Mouse (Mus musculus) heart, postnatal 25 days (tissue): ENCODE measurements at regions not wholly inside any gene's neighbourhood (a gene's known extent, or its start where the extent isn't known, plus 50 kb on each side); places are given as distances from the start of the nearest gene placed in this dataset.

ENCODE experiments used
- DNase-seq: peaks from one replicate; pipeline ENCODE4 v3.0.0; 2022; ENCODE audit warnings: low spot score
- intact Hi-C: fragments of 180-260 bp; cut with DNase I; formaldehyde crosslinking; loops from one replicate; pipeline ENCODE4 v1.15.1; 2025

DNA sequence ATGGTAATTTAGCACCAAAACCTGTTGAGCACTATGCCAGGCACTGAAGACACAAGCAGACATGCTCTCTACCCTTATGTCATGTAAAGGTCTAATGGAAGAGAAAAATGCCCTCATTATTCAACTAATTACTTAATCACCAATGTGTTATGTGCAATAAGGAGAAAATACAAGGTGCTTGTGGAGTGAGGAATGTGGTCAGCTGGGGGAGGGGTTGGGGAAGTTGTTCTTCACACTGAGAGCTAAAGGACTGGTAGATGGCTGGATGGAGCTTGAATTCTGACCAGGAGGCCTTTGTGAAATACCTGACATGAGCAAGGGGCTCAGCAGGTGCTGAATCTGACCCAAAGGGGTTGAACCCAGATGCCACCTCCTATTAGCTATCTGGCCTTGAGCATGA lies 300.1 kb upstream of the Acvr2a start:
- intact Hi-C loops: no loop called here

DNA sequence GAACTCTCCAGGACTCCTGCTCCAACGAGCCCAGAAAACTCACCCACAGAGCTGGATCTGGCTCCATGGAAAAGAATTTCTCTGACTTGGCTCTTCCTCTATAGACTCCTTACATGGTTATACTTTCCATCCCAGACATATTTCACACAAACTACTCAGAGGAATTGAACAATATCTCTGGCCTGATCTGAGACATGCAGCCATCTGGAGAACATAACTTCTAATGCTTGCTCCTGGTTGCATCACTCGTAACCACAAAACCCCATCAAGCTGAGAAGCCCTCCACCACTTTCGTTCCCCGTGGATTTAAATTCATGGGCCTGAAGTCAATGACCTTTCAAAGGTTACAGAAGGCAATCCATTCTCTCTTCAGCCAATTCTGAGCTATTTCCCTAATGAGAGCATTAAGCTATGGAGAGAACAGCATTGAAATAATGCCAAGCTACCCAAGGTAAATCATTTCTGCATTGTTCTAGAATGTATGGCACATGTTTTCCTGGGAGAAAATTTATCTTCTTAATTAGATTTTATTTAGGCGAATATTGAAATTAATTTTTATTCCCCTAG lies 294.0 kb upstream of the Acvr2a start:
- intact Hi-C loops: no loop called here
- DNase-seq: no peak

More for the DNA sequence above, 300.1 kb upstream of the Acvr2a start:
- DNase-seq: no peak

DNA sequence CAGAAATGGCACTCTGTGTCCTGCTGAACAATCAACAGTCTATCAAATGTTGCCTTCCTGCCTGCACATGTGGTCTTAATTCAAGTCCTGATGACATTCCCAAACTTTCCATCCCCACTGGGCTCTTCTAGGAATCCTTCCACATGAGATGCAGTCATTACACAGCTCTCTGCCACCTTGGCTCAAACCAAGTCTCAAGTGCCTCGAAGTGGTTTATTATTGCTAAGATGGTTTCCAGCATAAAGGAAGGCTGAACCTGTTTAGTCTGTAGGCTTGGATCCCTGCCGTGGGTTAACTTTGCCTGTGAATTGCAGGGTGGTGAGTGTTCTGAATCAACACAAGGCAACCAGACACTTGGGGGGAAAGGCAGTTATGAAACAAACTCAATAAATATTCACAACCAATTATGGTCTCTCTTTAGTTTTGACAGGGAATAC lies 293.4 kb upstream of the Acvr2a start:
- DNase-seq: peak; percentile 3
- intact Hi-C loops: no loop called here

DNA sequence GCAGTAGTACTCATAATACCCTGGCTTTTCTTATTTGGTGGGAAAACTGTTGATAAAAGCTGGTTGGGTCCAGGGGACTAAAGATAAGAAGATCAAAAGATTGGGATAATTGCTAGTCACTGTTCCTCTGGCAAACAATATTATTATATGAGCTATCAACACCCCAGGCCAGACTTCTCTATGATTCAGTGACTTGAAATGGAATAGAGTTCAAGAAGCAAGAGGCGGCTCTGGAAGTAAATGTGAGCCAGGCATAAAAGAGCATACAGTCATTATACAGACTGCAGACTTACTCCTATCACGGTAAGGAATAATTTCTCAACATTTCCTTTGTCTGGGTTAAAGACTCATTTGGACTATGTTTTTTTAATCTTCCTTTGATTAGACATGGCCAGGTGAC lies 278.5 kb upstream of the Acvr2a start:
- intact Hi-C loops: no loop called here

GRCm38 (mm10) chr2:48536930-48537329 lies 277.0 kb upstream of the Acvr2a start:
- intact Hi-C loops: no loop called here

More for the DNA sequence above, 278.5 kb upstream of the Acvr2a start:
- no peak for DNase-seq

DNA sequence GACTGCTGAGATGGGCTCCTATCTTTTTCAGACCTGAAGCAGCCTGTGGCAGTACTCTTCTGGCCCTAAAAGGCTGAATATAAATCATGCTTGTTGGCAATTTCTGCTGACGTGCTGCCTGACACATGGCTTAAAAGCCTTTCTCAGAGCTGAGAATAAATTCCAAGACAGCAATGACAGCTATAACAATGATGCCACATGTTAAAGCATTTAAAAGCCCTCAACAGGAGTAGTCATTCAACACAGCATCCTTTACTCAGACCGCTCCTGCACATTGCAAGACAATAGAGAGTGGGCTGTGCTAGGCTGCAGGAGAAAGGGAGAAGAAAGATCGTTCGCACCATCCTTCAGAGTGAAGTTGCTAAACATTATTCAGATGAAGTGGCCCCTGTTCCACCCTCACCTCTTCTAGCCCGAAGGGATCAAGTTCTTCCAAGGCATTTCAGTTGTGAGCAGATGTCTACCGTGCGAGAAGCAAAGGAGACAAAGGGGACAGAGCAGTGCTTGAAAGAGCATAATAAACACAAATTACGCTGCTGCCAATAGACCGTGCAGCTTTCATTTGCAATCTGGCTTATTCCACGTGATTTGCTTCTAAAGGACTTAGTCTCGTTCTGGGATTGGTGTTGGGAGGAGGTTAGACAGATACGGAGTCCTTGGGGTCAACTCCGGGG lies 275.1 kb upstream of the Acvr2a start:
- no peak for DNase-seq

More at GRCm38 (mm10) chr2:48536930-48537329, 277.0 kb upstream of the Acvr2a start:
- no peak for DNase-seq

DNA sequence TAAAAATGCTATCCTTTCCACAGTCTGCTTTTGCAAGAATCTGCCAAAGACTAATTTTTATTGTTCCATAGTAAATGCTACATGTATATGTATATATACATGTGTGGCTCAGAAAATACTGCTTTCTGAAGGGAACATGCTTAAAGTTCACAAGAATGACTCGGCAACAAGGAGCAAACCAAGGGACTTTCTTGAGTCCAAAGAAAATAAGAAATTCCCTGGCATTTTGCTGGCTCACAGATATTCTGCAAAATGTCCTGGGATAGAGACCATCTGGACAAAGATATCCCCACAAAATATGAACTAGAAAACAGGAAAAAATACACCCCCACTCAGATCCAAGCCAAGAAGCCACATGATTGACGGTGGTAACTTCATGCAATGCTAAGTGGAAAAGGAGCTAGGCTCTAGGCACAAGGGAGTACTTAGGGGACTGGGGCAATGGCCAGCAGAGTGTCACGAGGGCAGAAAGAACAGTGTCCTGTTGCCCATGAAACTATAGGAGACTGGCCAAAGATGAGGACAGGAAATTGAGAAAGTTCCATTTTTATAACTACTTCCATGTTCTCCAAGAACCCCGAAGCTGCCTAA lies 274.3 kb upstream of the Acvr2a start:
- intact Hi-C loops: loop anchor here (2.0 kb wide), 2 partner anchors 71 to 159 kb away; no protein-coding TSS in a partner anchor
- peak; percentile 44 for DNase-seq

More for the DNA sequence above, 275.1 kb upstream of the Acvr2a start:
- intact Hi-C loops: loop anchor here (2.0 kb wide), 2 partner anchors 70 to 158 kb away; no protein-coding TSS in a partner anchor

- intact Hi-C loops: no loop called here
- no peak for DNase-seq
Observed at GRCm38 (mm10) chr2:48544377-48544776, 269.5 kb upstream of the Acvr2a start.

- intact Hi-C loops: no loop called here
- no peak for DNase-seq
Observed at GRCm38 (mm10) chr2:48545072-48545471, 268.8 kb upstream of the Acvr2a start.

- intact Hi-C loops: no loop called here
- no peak for DNase-seq
Observed at GRCm38 (mm10) chr2:48545679-48546078, 268.2 kb upstream of the Acvr2a start.

DNA sequence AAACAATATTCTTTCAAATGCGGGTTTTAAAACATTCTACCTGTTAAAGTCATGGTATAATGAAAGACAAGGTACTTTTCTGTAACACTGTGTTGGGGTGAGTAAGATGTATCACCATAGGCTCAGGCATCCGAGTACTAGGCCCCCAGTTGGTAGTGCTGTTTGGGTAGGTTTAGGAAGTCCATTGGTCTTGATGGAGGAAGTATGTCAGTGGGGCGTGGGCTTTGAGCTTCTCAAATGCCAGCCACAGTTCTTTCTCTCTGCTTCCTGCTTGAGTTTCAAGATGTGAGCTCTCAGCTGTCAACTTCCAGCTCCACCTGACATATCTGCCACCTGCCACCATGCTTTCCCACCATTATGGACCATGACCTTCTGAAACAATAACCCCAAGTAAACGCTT lies 267.7 kb upstream of the Acvr2a start:
- intact Hi-C loops: no loop called here
- DNase-seq: no peak

- no peak for DNase-seq
- intact Hi-C loops: no loop called here
Observed at GRCm38 (mm10) chr2:48556600-48556999, 257.3 kb upstream of the Acvr2a start.

DNA sequence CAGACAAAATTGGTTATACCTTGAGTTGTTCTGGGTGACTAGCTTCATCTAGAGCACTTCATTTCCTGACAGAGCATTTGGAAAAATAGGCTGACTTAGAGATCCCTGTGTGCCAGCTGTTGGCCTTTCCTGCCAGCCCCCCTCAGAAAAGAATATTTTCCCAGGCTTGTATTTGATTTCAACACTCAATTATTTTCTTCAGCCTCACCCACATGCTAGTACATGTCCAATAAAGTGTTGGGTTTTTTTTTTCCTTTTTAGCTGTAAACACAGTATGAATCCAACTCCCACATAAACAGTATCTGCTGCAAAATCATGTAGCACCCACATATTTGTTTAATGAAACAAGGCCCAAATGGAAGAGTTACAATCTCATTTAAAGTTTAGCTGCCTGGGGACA lies 256.8 kb upstream of the Acvr2a start:
- intact Hi-C loops: no loop called here
- DNase-seq: no peak

- intact Hi-C loops: no loop called here
- no peak for DNase-seq
Observed at GRCm38 (mm10) chr2:48558641-48559040, 255.3 kb upstream of the Acvr2a start.

DNA sequence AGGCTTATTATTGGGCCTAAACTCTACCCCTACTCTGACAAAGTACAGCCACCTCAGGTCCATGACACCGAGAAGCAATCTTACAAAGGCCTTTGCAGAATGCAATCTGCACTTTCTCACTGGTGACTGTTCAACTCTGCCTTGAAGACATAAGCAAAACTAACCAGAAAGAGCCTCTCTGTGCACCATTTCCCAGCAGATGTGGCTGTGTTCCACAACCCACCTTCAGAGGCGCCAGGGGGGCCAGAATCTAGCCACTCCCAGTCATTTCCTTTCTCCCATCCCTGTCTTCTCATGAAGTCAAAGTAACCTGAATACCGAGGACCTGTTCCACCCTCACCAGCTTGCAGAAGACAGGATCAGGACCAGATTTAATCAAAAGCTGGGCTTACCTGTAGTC lies 250.3 kb upstream of the Acvr2a start:
- DNase-seq: no peak
- intact Hi-C loops: no loop called here

- no peak for DNase-seq
- intact Hi-C loops: no loop called here
Observed at GRCm38 (mm10) chr2:48564170-48564569, 249.7 kb upstream of the Acvr2a start.

DNA sequence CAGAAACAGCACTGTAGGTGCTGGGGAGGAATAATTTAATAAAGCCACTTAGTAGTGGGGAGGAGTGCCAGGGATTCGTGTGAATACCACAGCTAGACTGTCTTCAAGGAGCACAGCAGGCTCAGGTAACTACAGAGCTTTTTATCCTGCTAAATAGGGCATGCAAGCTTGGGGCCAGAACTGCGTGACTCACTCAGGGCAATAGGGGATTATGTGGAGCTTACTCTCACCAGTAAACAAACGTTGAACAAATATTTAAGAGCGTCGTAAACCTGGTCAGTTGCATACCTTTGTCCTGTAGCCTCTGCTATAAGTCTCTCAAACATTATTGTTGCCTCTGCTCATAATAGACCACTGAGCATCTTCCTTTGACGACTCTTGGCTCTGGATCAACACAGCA lies 246.0 kb upstream of the Acvr2a start:
- DNase-seq: no peak
- intact Hi-C loops: no loop called here

DNA sequence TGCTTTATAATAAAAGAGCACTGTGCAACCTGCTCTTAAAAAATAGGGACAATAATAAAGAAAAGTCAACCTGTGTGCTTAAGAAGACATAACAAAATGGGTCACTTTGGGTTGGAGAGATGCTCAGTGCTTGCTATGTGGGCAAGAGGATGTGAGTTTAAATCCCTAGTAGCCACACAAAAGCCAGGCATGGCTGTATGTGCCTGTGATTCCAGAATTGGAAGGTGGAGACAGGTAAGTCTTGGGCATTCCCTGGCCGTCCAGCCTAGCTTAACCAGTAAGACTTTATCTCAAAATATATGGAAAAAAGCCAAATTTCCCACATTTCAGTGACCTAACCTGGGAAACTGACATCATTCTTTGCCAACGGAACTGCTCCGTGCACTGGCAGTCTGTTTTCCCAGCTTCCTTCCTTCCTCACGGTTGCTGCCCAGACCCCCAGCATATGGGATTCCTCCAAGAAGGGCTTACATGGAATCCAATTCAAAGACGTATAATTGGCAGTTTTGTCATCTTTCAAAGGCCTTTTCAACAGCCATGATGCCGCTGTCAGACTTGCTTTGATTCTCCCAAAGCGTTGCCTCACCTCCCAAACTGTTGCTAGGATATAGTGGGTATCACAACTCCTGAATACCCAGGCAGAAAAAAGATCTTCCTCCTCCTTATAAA lies 227.6 kb upstream of the Acvr2a start:
- intact Hi-C loops: no loop called here
- DNase-seq: no peak

DNA sequence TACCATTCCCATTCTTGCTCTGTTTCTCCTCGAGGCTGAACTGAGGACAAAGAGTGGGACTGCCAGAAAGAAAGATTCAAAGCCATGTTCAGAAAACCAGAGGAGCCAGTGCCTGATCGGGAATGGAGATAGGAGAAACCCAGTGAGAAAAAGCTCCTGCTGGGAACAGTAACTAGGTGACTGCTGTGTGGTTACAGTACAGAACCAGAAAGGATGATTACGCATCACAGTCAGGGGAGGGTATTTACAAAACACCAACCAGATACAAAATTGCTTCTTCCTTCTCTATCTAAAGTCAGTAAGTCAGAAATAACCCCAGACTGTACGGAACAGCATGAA lies 227.1 kb upstream of the Acvr2a start:
- intact Hi-C loops: no loop called here
- no peak for DNase-seq

DNA sequence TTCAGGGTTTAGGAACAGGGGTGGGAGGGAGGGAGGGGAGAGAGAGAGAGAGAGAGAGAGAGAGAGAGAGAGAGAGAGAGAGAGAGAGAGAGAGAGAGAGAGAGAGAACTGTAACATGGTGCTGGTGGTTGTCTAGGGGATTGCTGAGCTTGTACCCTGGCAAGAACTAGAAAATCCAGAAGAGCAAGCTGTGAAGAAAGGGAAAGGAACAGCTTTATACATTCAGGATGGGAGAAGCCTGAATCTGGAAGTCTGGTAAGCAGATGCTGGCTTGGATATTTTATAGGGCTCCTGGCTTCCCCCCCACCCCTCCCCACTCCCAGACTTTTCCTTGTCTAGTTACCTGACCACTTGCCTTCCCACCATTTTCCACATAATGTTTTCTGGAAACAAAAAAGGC lies 224.2 kb upstream of the Acvr2a start:
- intact Hi-C loops: no loop called here
- DNase-seq: no peak
